Mouse (Mus musculus): ENCODE results near the gene Plxdc1.

Gene Plxdc1
- long read RNA-seq, experiment 1, transcript Plxdc1-201 (14 exons, 2,881 nt), result major isoform, 5 of 5 reads
- long read RNA-seq, experiment 1, partial matches to known transcripts, result 0 of 5 reads
- long read RNA-seq, experiment 1, other reads (novel, unspliced or antisense), result 0 of 5 reads
- long read RNA-seq, experiment 2, partial matches to known transcripts, result 0 of 1 reads
- long read RNA-seq, experiment 2, other reads (novel, unspliced or antisense), result 1 of 1 reads

GRCm38 (mm10) chr11:97985727-97986677 is at the start of gene Plxdc1:
Plxdc1 (minus strand) TSS chr11:97986444.
- intact Hi-C loops (cut with DNase I), result loop anchor here (2.0 to 5.0 kb wide), 3 partner anchors 51 to 189 kb away; partner anchors contain the start of gene Lasp1

- intact Hi-C loops (cut with DNase I), result no loop called here
Measured at GRCm38 (mm10) chr11:98035977-98036377, 49.7 kb upstream of the Plxdc1 start.

DNA sequence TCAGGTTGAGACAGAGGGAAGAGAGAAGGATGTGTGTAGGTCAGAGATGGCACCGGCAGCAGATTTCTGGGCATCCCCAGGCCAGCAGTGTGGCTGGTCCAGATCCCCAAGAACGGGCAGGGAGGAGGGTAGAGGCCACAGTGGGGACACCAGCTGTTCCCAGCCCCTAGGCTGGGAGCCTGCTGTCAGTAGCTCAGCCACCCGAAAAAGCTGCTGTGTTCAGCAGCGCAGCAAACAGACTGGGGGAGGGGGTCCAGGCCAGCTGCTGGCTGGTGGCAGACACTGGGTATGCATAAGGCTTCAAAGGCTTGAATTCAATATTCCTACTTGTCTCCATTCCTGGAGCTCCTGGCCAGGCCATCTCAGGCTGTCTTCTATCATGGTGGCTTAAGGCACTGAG is 48.6 kb upstream of the Plxdc1 start:
- intact Hi-C loops (cut with DNase I), result no loop called here

DNA sequence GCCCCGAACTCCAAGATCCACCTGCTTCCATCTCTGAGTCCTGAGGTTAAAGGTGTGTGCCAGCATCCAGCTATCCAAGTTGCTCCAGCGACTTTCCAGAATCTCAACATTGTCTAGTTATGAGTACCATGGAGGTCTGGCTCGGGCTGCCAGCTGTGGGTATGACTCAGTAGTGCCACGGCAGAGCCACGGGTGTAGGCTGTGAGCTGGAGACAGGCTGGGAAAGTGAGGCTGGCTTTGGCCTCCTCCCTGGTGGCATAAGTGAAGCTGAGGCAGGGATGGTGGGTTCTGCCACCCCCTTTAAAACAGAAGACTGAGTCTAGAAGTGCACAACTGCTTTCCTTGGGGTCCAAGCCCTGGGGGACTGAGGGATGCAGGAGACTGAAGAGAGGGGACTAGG is 47.8 kb upstream of the Plxdc1 start:
- intact Hi-C loops (cut with DNase I), result no loop called here

GRCm38 (mm10) chr11:98031443-98031770 is 45.2 kb upstream of the Plxdc1 start:
- intact Hi-C loops (cut with DNase I), result loop anchor here (1.0 kb wide), 1 partner anchor 44 kb away; no protein-coding TSS in a partner anchor

- intact Hi-C loops (cut with DNase I), result loop anchor here (1.0 kb wide), 1 partner anchor 44 kb away; no protein-coding TSS in a partner anchor
Measured at GRCm38 (mm10) chr11:98030701-98031442, 44.6 kb upstream of the Plxdc1 start.

DNA sequence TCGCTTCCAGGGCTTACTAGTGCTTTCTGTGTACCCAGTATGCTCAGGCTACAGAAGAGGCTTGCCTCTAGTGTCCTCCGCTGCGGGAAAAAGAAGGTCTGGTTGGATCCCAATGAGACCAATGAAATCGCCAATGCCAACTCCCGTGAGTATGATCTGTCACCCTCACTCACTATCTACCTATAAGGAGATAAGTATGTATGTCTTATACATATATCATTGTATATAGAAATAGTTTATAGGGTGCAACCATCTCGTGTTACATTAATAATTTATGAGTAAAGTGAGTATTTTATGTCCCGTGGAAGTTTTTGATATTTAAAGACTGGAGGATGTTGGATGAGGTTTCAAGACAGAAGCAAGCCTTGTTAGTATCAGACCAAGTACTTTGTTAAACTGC is 41.5 kb upstream of the Plxdc1 start:
- intact Hi-C loops (cut with DNase I), result no loop called here

DNA sequence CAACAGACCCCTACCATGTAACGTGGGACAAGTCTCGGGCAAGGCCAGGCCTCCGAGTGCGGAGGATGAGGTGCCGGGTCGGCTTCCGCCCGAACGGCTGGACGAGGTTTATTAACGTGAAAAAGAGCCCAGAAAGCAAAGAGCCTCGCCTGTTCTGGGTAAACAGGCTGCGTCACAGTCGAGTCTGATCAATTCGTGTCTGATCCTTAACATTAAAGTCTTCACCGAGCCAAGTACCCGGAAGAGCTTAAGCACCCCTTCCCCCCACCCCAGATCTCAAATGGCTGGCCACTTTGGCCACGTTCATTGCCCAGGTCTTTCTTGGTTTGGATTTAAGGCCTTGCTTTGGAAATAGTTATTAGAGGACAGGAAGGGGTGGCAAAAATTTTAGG is 41.0 kb upstream of the Plxdc1 start:
- intact Hi-C loops (cut with DNase I), result no loop called here

GRCm38 (mm10) chr11:98026570-98027296 is 40.5 kb upstream of the Plxdc1 start, which contains the start of gene Rpl19:
Rpl19 (plus strand) TSS chr11:98026710.
- intact Hi-C loops (cut with DNase I), result no loop called here

DNA sequence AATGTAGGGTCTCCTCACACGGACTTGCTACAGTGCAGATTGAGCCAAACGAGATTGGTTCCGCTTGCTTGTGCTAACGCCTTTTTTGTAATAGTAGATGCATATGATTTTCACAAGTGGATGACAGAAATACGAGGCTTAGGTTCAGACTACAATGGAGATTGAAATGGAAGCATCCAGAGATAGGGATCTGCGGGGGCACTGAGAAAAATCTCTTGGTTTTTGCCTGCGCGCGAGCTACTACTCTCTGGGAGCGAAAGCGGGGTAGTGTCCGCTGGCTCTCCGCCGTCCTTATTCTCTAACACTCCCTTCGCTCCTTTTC is 40.0 kb upstream of the Plxdc1 start:
- intact Hi-C loops (cut with DNase I), result no loop called here

- intact Hi-C loops (cut with DNase I), result no loop called here
Measured at GRCm38 (mm10) chr11:98024516-98024915, 38.3 kb upstream of the Plxdc1 start.

- intact Hi-C loops (cut with DNase I), result no loop called here
Measured at GRCm38 (mm10) chr11:98022555-98023371, 36.5 kb upstream of the Plxdc1 start, which contains the start of gene Cacnb1. Cacnb1 (minus strand) TSS chr11:98023034.

DNA sequence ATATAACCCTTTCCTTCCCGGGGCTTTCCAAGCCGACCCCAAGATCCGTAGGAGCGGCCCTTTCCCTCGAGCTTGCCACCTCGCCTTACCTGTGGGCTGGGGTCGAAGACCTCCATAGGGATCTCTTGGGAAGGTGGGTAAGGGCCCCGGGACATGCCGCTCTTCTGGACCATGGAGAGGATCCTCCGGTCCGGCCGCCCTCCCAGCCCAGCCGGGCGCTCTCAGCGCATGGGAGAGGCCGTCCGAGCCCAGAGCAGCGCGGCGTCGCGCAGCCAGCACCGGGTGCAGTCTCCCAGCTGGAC is 36.0 kb upstream of the Plxdc1 start:
- intact Hi-C loops (cut with DNase I), result no loop called here

- intact Hi-C loops (cut with DNase I), result no loop called here
Measured at GRCm38 (mm10) chr11:98021565-98022252, 35.5 kb upstream of the Plxdc1 start.

- intact Hi-C loops (cut with DNase I), result no loop called here
Measured at GRCm38 (mm10) chr11:98021118-98021517, 34.9 kb upstream of the Plxdc1 start.

DNA sequence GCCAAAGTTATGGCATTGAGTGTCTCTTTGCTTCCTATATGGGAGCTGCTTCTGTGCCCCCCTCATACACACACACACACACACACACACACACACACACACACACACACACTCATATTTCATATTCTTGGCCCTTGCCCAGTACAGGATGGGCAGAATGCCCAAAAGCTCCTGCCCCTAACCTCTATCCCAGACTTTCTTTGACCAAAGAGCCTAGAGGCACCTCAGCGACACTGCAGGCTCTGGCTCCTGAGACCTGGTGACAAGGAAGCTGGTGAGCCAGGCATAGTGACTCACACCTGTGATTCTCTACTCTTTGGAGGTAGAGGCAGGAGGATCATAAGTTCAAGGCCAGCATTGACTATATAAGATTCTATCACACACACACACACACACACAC is 34.5 kb upstream of the Plxdc1 start:
- intact Hi-C loops (cut with DNase I), result no loop called here

- intact Hi-C loops (cut with DNase I), result no loop called here
Measured at GRCm38 (mm10) chr11:98019883-98020610, 33.8 kb upstream of the Plxdc1 start.

DNA sequence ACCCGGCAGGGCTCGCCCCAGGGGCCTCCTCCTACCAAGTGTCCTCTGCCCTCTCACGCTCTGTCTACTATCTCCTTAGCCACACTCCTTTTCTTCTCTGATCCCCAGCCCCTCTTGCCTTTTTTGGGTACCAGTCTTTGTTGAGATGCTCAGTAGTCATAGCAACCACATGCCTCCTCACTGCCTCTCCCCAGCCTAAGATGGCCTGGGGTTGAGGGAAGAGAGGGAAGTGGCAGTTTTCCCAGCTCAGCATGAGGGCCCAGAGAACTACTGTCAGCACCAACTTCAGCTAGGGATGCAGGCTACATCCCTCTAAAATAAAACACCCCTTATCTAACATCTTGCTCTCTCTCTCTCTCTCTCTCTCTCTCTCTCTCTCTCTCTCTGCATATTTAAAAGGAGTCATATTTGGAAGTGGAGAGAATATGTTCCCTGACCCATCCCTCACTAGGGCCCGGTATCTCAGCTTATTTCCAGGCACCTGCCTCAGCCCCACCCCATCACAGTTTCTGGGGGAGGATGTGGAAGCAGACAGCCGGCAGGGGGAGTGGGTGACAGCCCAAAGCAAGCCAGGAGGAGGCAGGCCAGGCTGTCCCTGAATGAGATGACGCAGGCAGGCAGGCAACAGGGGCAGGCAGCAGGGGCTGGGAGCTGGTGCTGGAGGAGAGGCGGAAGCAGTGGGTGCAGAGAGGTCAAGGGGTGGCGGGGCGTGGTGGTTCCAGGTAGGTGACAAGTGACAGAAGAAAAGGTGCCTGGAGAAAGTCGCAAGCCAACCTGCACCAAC is 32.8 kb upstream of the Plxdc1 start:
- intact Hi-C loops (cut with DNase I), result no loop called here
